Mouse (Mus musculus): ENCODE data around the gene Golga5. TPM values are rescaled to one million over a fixed set of nuclear protein-coding genes. Genes with fewer than 3 reads are reported as not detected.

Golga5 gene
- total RNA-seq, 2 experiments from 2014 or later: 28.7 to 53.3 TPM

DNA sequence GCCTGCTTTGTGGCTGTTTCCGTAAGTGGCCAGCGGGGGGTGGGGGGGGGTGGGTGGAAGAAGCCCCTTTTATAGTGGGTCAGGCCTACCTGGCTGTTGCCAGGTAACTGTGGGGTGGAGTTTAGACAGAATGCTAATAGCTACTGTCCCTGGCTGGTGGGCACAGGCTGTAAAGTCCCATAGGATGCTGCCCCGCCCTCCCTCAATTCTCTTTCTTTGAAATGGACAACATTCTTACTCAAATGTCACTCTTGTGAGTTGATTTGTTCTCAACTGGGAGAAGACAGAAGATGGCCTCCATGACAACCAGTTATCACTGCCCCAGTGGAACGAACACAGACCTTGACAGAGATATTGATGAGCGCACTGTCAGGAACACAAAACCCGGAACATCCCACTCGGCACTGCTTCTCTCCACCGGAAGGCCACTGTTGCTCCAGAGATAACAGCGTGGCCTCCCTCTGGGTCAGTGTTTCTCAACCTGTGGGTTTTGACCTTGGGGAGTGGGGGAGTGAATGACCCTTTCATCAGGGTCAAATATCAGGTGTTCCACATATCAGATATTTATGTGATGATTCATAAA lies 36.3 kb downstream of the Golga5 start:
- ATAC-seq (replicated peaks; ENCODE audit: poor library complexity, severe bottlenecking): no peak

DNA sequence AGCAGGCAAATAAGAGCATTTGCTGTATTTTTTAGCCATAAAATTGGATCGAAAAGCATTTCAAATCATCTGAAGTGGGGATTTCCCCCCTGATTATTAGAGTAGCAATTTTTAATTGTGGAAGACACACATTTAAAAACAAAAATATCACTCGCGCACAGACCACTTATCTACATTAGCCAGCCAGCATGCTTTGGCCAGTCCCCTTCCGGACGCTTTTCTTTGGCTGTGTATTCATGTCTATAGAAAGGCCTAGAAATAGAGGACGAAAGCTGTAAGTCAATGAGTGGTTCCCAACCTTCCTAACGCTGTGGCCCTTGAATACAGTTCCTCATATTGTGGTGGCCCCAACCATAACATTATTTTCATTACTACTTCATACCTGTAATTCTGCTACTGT lies 37.0 kb downstream of the Golga5 start:
- ATAC-seq (replicated peaks; ENCODE audit: poor library complexity, severe bottlenecking): no peak

DNA sequence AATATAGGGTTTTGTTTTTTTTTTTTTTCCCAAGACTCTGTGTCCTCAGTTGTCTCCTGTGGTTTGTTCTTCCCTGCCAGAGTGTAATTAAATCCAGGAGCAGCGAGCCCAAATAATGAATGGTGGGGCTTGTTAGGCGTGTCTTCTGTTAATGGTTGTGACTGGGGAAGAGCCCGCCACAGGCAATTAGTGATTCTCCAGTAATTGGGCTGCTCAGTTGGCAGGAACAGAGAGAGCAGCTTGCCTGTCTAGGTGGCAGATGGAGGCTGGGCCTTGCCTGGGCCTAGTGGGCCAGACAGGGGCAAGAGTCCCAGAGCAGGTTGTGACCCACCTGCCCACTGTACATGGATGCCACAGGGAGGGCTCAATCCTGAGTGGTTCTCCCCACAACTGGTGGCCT lies 42.4 kb downstream of the Golga5 start:
- ATAC-seq (replicated peaks; ENCODE audit: poor library complexity, severe bottlenecking): no peak

DNA sequence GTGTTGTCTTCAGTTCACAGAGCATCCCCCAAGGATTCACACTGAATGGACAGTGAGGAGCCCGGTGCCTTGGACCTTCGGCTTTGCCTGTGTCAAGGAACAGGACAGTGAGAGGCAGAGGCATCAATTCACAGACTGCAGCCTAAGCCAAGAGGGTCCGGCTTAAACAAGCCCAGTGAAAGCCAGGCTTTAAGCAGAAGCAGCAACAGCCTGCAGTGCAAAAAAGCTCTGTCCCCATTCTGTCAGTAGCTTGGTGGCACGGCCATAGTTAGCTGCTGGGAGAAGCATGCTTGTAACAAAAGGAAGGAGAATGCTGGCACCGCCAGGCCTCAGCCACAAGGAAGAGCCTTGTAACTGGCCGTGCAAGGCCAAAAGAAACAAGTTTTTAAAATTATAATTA lies 45.2 kb downstream of the Golga5 start:
- ATAC-seq (replicated peaks; ENCODE audit: poor library complexity, severe bottlenecking): no peak

DNA sequence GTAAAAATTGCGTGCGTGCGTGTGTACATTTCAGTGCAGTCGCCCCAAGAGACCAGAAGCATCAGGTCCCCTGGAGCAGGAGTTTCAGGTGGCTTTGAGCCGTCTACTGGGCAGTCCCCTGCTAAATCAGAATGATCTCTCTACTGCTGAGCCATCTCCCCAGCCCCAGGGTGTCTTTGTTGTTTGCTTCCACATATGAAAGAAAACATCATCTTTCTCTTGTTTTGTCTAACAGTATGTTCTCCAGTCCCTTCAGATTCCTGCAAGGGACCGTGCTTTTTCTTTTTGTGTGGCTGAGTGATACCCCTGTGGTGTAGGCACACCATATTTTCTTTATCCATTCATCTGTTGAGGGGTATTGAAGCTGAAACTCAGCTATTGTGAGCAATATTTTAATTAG lies 45.8 kb downstream of the Golga5 start:
- no peak for ATAC-seq (replicated peaks; ENCODE audit: poor library complexity, severe bottlenecking)

DNA sequence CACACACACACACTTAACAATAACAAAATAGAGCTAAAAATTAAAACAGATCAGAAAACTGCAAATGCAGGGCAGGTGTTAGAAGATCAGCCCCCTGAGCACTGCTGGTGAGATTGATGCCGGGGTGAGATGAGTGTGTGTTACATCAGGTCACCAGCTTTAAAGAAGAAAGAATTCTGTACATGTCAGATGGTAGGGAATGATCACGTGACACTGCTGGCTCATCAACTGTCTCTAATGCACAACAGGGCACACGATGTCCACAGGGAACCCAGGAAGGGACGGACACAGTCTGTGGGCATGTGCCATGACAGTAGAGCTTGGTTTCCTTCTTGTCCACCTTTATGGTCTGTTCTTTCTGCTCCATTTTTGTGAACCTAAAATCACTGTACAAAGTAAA lies 47.2 kb downstream of the Golga5 start:
- ATAC-seq (replicated peaks; ENCODE audit: poor library complexity, severe bottlenecking): no peak

DNA sequence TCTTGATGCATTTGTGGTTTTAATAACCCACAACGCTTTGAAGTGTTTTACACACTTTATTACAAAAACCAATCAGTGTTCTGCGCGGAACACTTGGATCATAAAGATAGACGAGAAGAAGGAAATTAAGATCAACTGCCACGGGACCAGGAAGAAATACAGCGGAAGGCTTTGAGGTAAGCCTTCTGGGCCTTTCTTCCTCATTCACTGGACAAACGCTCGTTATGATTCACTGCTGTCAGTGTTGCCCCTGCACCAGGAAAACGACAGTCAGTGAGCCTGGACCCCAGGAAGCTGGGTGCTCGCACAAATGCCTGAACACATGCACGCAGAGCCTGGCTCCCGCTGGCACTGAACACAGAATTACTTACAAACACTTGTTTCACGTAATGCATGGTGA lies 48.7 kb downstream of the Golga5 start:
- ATAC-seq (replicated peaks; ENCODE audit: poor library complexity, severe bottlenecking): peak; percentile 96

DNA sequence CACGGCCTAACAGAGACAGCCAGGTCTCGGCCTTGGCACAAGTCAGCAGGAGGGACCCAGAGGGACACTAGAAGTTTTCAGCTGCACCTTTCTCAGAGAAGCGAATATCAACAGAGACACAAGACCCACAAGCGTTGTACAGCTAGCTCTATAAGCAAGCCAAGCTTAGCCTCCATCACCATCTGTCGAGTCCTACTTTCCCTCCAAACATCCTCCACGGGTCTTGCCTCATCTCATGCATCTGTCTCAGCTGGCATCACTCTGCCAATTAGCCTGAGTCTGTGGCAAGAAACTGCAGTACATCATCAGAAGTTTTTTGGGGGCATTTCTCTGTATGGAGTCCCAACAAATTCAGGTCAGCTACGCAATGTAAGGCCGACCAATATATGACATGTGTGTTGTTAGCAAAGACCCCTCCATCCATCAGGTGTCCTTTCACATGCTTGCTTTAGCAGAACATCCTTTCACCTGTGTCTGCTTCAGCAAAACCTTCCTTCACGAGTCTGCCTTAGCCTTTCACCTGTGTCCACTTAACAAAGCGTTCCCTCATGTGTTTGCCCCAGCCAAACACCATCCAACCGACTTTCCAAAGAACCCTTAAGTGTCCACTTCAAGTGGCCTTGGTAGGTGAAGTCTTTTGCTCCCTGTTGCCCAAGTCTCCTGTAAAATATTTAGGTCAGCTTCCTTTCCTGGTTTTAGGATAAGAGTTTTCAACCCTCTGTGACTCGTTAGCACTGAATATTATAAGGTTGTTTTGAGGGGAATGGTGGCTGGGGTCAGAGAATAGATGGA lies 51.2 kb downstream of the Golga5 start:
- no peak for ATAC-seq (replicated peaks; ENCODE audit: poor library complexity, severe bottlenecking)

DNA sequence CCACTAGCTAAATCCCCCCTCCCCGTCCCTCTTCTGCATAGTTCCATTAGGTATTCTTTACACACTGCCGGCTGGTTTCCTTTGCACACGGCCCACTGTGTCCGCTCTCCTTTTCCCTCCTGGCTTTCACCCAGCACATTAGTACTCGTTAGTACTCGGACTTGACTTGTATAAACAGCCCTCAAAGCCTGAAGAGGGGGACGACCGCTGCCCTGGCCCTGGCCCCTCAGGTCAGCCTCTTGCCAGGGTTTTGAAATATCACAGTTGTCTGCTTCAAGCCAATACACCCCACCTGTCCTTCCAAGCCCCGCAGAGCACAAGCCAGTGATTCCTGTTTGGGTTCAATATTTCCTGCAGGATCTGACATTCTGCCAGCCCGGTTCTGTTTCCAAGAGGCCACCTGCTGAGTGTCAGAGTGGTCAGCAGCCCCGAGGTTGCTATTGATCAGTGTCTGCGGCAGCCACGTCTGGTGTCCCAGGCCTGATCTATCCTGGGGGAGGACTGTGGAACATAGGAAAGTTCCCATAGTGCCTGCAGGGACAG lies 52.9 kb downstream of the Golga5 start:
- ATAC-seq (replicated peaks; ENCODE audit: poor library complexity, severe bottlenecking): no peak

DNA sequence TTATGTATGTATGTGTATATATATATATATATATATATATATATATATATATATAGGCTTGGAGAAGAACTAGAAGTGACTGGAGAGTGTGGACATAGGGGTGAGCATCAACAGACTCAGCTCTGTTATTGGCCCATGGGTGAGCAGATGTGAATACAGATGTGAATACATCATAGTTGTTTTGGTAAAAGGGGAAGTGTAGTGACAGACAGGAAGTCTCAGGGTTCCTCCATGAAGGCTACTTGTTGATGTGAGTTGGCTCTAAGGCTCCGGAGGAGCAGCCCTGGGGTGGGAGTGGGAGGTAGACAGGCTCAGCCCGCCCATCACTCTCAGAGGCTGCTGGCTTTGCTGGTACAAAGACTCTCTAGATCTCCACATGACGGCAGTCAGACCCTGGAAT lies 55.3 kb downstream of the Golga5 start:
- peak; percentile 88 for ATAC-seq (replicated peaks; ENCODE audit: poor library complexity, severe bottlenecking)

DNA sequence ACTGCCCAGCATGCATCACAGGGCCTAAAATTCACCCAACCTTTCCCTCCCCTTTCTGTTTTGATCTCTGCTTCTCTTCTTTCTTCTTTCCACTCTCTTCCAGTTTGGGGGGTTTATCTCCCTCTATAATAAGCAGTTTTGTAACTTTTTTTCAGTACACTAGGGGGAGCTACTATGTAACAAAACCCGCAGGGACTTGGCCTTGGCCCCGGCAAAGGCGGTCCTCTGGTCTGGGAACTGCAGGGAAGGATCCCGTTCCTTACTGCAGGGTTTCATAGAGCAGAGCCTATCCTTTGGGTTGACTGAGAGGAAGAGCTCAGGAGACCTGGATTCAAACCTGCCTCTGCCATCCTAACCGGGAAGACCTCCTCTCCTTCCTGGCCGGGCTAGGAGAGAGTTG lies 55.8 kb downstream of the Golga5 start:
- ATAC-seq (replicated peaks; ENCODE audit: poor library complexity, severe bottlenecking): peak; percentile 55

DNA sequence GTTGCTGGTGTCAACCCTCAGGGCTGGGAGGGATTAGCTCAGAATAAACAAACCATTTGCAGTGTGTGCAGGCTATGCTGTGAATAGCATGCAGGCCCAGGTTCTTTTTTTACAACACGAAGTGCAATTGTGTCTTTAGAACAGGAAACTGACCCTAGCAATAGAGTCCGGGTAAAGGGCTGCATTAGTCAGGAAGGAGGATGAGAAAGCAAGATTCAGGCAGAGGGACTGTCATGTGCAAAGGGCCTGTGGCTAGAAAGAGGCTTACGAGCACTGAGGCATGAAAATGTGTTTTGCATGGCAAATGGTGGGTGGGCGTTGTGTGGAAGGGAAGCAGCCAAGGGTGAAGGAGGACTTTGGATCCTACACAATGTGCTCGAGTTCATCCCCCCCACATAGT lies 59.1 kb downstream of the Golga5 start:
- no peak for ATAC-seq (replicated peaks; ENCODE audit: poor library complexity, severe bottlenecking)

DNA sequence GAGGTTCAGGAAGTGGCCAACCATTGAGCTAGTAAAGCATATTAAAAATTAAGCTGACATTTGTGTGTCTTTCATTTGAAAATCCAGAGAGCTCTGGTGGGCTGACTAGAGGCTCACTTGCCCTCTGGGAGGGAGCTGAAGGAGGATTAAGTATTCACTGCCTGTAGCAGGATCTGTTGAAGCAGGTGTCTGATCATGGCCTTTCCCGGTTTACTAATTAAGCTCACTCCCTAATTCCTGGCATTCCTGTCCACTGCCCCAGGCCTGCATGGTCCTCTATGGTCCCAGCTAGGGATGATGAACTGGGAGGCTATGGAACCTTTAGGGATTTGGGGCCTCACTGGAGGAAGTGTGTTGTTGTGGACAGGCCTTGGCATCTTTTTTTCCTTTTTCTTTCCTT lies 66.9 kb downstream of the Golga5 start:
- ATAC-seq (replicated peaks; ENCODE audit: poor library complexity, severe bottlenecking): no peak

DNA sequence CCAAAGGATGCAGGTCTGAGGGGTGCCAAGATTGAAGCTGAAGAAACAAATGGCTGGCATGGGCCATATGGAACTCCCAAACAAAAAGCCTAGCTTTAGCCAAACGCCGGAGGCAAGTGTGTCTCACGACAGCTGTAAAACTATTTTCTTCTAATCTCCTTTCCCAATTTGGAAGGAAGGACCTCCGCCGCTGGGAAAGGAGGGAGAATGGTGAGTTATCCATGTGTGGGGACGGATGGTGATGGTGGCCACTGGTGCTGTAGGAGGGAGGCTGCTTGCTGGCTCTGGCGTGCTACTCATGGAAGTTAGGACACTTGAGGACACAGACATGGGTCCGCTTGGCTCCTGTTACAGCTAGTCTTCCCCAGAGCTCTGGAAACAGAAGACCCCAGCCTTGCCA lies 71.3 kb downstream of the Golga5 start:
- no peak for ATAC-seq (replicated peaks; ENCODE audit: poor library complexity, severe bottlenecking)

DNA sequence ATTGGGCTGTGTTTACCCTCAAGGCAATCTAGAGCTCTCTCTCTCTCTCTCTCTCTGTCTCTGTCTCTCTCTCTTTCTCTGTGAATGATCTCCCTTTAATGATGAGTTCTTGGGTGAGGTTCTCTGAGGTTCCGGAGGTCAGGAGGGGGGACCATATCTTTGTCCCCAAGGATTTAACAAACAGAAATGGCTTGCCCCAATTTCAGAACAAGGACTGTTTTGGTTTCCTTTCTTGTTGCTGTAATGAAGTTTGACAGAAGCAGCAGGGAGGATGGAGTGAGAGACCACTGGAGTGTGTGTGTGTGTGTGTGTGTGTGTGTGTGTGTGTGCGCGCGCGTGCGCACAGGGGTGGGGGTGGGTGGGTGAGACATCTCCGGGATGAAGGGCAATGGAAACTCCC lies 72.2 kb downstream of the Golga5 start:
- no peak for ATAC-seq (replicated peaks; ENCODE audit: poor library complexity, severe bottlenecking)

DNA sequence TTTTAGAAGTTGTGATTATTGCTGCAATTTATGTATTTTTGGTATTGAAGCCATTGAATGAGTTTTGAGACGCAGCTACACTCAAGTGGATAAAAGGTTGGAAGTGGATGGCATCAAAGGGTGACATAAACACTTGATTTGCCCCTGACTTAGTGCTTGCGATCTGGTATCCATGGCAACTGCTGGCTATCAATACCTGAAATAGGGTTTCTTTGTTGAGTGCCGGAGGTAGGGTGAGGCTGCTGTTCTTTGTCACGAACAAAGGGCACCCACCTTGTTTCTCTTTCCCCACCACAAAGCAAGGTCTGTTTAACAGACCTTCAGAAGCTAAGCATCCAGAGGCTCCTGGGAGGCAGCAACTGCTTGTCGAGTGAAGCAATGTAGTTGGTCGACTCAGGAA lies 76.2 kb downstream of the Golga5 start:
- no peak for ATAC-seq (replicated peaks; ENCODE audit: poor library complexity, severe bottlenecking)

Other genes starting within 250 kb of the Golga5 start
- gene Rin3, start 186.1 kb upstream of the Golga5 start, total RNA-seq (2014; fragmentation: Nextera tagmentation): 263 and 340 TPM in 2 replicates
- 64.3 and 71.5 TPM in 2 replicates for gene Rin3, start 186.1 kb upstream of the Golga5 start, total RNA-seq (2017)
- 0.47 and 0.58 TPM in 2 replicates for gene Lgmn, start 29.3 kb upstream of the Golga5 start, total RNA-seq (2014; fragmentation: Nextera tagmentation)
- gene Lgmn, start 29.3 kb upstream of the Golga5 start, total RNA-seq (2017): 1.2 and 1.7 TPM in 2 replicates
- gene Chga, start 85.8 kb downstream of the Golga5 start, total RNA-seq (2014; fragmentation: Nextera tagmentation): not detected in 2 replicates
- gene Chga, start 85.8 kb downstream of the Golga5 start, total RNA-seq (2017): not detected in 2 replicates
- gene Itpk1, start 235.8 kb downstream of the Golga5 start, total RNA-seq (2014; fragmentation: Nextera tagmentation): 19.1 and 26.0 TPM in 2 replicates
- 13.0 and 16.4 TPM in 2 replicates for gene Itpk1, start 235.8 kb downstream of the Golga5 start, total RNA-seq (2017)